Mouse (Mus musculus): ENCODE results near the gene Atad2b. TPM values are rescaled to one million over a fixed set of nuclear protein-coding genes. Genes with fewer than 3 reads are reported as not detected.
"Not testable (repeated sequence)": the region's sequence is repeated elsewhere in the genome, so short reads cannot be mapped to it uniquely, and the experiment has no call there.

The Atad2b gene
- polyA plus RNA-seq, 1 experiment from 2014 or later, result 20.4 TPM

DNA sequence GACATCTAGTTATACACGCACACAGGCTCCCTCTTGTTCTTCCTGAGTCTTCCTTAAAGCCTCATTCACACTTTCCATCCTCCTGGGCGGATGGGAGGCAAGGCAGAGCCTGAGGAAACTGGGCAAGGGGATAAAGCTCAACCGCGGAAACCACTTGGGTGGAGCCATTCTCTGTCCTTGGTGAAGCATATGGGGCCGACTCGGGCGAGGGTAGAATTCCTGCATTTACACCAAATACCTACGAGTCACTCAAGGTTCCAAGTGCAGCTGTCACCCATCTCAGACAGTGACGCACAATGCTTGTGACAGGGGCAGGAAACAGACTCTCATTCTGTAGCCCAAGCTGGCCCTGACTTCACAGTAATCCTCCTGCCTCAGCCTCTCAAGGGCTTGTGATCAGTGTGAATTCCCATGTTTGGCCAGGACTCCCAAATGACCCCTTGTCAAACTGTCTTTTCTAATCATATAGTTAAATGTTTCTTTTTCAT, 38.8 kb upstream of the Atad2b start:
- Histone ChIP-seq H3K36me3 (ENCODE audit: control insufficient read depth, insufficient read depth, low read length) (no peaks in the 10 kb centered on the region), H3K4me3 (ENCODE audit: low read depth, low read length) (no peak overlapping the region), H3K9me3 (ENCODE audit: control insufficient read depth, low read length) (no peaks in the 10 kb centered on the region), H3K4me1 (ENCODE audit: control insufficient read depth, insufficient read depth, low read length) (peaks cover 6% of the 10 kb centered on the region), H3K27me3 (ENCODE audit: control insufficient read depth, insufficient read depth, low read length) (no peaks in the 10 kb centered on the region), H3K4me2 (no peak overlapping the region), H3K27ac (ENCODE audit: low read depth, low read length) (no peak overlapping the region), H3K9ac (ENCODE audit: low read length) (no peak overlapping the region)
- 84% methylated on average over 9 of the region's 9 CpGs for WGBS
- no peak for ATAC-seq (ENCODE audit: low FRiP score)
- DNase-seq (ENCODE audit: low spot score, missing footprints), result peak; percentile 44

DNA sequence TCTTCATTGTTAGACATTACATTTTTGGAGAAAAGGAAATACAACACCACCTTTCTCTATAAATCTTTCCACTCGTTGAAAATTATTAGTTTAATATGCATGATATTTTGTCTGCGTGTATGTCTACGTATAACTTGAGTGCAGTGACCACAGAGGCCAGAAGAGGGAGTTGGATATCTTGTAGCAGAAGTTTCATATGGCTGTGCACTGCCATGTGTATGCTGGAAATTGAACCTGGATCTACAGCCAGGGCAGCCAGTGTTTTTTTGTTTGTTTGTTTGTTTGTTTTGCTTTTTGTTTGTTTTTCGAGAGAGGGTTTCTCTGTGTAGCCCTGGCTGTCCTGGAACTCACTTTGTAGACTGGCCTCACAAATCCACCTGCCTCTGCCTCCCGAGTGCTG, 38.1 kb upstream of the Atad2b start:
- Histone ChIP-seq H3K9ac (ENCODE audit: low read length) (no peak overlapping the region), H3K27me3 (ENCODE audit: control insufficient read depth, insufficient read depth, low read length) (no peaks in the 10 kb centered on the region), H3K4me1 (ENCODE audit: control insufficient read depth, insufficient read depth, low read length) (peaks cover 4% of the 10 kb centered on the region), H3K4me2 (no peak overlapping the region), H3K9me3 (ENCODE audit: control insufficient read depth, low read length) (no peaks in the 10 kb centered on the region), H3K4me3 (ENCODE audit: low read depth, low read length) (no peak overlapping the region), H3K27ac (ENCODE audit: low read depth, low read length) (no peak overlapping the region), H3K36me3 (ENCODE audit: control insufficient read depth, insufficient read depth, low read length) (no peaks in the 10 kb centered on the region)
- no peak for ATAC-seq (ENCODE audit: low FRiP score)
- 88% methylated on average over 5 of the region's 5 CpGs for WGBS
- DNase-seq (ENCODE audit: low spot score, missing footprints), result peak; percentile 69

GRCm38 (mm10) chr12:4882086-4882485, 35.1 kb upstream of the Atad2b start:
- Histone ChIP-seq H3K4me1 (ENCODE audit: control insufficient read depth, insufficient read depth, low read length) (no peaks in the 10 kb centered on the region), H3K9me3 (ENCODE audit: control insufficient read depth, low read length) (no peaks in the 10 kb centered on the region), H3K27me3 (ENCODE audit: control insufficient read depth, insufficient read depth, low read length) (no peaks in the 10 kb centered on the region), H3K4me3 (ENCODE audit: low read depth, low read length) (no peak overlapping the region), H3K4me2 (no peak overlapping the region), H3K27ac (ENCODE audit: low read depth, low read length) (no peak overlapping the region), H3K9ac (ENCODE audit: low read length) (no peak overlapping the region), H3K36me3 (ENCODE audit: control insufficient read depth, insufficient read depth, low read length) (no peaks in the 10 kb centered on the region)
- ATAC-seq (ENCODE audit: low FRiP score) (no peak), DNase-seq (ENCODE audit: low spot score, missing footprints) (peak; percentile 54)
- WGBS, result 86% methylated on average over 2 of the region's 2 CpGs

GRCm38 (mm10) chr12:4885062-4885461, 32.1 kb upstream of the Atad2b start:
- H3K9ac ChIP-seq (ENCODE audit: low read length), result no peak overlapping the region
- ATAC-seq (ENCODE audit: low FRiP score) (no peak), DNase-seq (ENCODE audit: low spot score, missing footprints) (no peak)
- H3K27ac ChIP-seq (ENCODE audit: low read depth, low read length), result no peak overlapping the region
- WGBS, result 87% methylated on average over 1 of the region's 1 CpGs
- no peaks in the 10 kb centered on the region for H3K27me3 ChIP-seq (ENCODE audit: control insufficient read depth, insufficient read depth, low read length)
- H3K9me3 ChIP-seq (ENCODE audit: control insufficient read depth, low read length), result no peaks in the 10 kb centered on the region
- H3K4me2 ChIP-seq, result no peak overlapping the region
- H3K36me3 ChIP-seq (ENCODE audit: control insufficient read depth, insufficient read depth, low read length), result no peaks in the 10 kb centered on the region
- no peaks in the 10 kb centered on the region for H3K4me1 ChIP-seq (ENCODE audit: control insufficient read depth, insufficient read depth, low read length)
- H3K4me3 ChIP-seq (ENCODE audit: low read depth, low read length), result no peak overlapping the region

GRCm38 (mm10) chr12:4886581-4886980, 30.6 kb upstream of the Atad2b start:
- not testable (repeated sequence) for H3K9me3 ChIP-seq (ENCODE audit: control insufficient read depth, low read length); H3K36me3 ChIP-seq (ENCODE audit: control insufficient read depth, insufficient read depth, low read length); H3K9ac ChIP-seq (ENCODE audit: low read length); H3K4me2 ChIP-seq; H3K27ac ChIP-seq (ENCODE audit: low read depth, low read length); DNase-seq (ENCODE audit: low spot score, missing footprints); H3K4me1 ChIP-seq (ENCODE audit: control insufficient read depth, insufficient read depth, low read length); H3K27me3 ChIP-seq (ENCODE audit: control insufficient read depth, insufficient read depth, low read length); ATAC-seq (ENCODE audit: low FRiP score); H3K4me3 ChIP-seq (ENCODE audit: low read depth, low read length)
- 95% methylated on average over 4 of the region's 4 CpGs for WGBS

- DNase-seq (ENCODE audit: low spot score, missing footprints), result no peak
- H3K27ac ChIP-seq (ENCODE audit: low read depth, low read length), result no peak overlapping the region
- no peak overlapping the region for H3K4me3 ChIP-seq (ENCODE audit: low read depth, low read length)
- H3K4me2 ChIP-seq, result no peak overlapping the region
- H3K4me1 ChIP-seq (ENCODE audit: control insufficient read depth, insufficient read depth, low read length), result no peaks in the 10 kb centered on the region
- H3K9ac ChIP-seq (ENCODE audit: low read length), result no peak overlapping the region
- no peaks in the 10 kb centered on the region for H3K36me3 ChIP-seq (ENCODE audit: control insufficient read depth, insufficient read depth, low read length)
- ATAC-seq (ENCODE audit: low FRiP score), result no peak
- H3K27me3 ChIP-seq (ENCODE audit: control insufficient read depth, insufficient read depth, low read length), result no peaks in the 10 kb centered on the region
- H3K9me3 ChIP-seq (ENCODE audit: control insufficient read depth, low read length), result no peaks in the 10 kb centered on the region
These were observed 28.4 kb upstream of the Atad2b start for GRCm38 (mm10) chr12:4888739-4889138.

GRCm38 (mm10) chr12:4889251-4889650, 27.9 kb upstream of the Atad2b start:
- DNase-seq (ENCODE audit: low spot score, missing footprints), result peak; percentile 53
- Histone ChIP-seq H3K9ac (ENCODE audit: low read length) (no peak overlapping the region), H3K4me2 (no peak overlapping the region), H3K9me3 (ENCODE audit: control insufficient read depth, low read length) (no peaks in the 10 kb centered on the region), H3K36me3 (ENCODE audit: control insufficient read depth, insufficient read depth, low read length) (no peaks in the 10 kb centered on the region), H3K27me3 (ENCODE audit: control insufficient read depth, insufficient read depth, low read length) (no peaks in the 10 kb centered on the region), H3K4me1 (ENCODE audit: control insufficient read depth, insufficient read depth, low read length) (no peaks in the 10 kb centered on the region), H3K4me3 (ENCODE audit: low read depth, low read length) (no peak overlapping the region), H3K27ac (ENCODE audit: low read depth, low read length) (no peak overlapping the region)
- no peak for ATAC-seq (ENCODE audit: low FRiP score)
- 92% methylated on average over 2 of the region's 2 CpGs for WGBS

DNA sequence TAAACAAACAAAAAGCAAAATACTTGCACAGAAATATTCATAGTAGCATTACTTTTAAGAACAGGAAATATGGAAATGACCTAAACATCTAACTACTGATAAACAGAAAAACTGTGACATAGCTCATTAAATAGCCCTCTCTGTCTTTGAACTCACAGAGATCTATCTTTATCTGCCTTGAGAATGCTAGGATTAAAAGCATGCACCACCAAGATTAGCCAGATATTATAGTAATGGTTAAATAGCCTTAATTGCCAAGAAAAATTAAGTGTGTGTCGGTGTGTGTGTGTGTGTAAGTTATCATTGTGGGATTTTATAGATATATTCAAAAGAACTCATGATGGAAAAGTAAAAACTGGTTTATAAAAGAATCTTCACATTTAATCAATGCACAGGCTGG, 27.3 kb upstream of the Atad2b start:
- no peak overlapping the region for H3K27ac ChIP-seq (ENCODE audit: low read depth, low read length)
- WGBS, result 96% methylated on average over 1 of the region's 1 CpGs
- ATAC-seq (ENCODE audit: low FRiP score) (no peak), DNase-seq (ENCODE audit: low spot score, missing footprints) (no peak)
- H3K27me3 ChIP-seq (ENCODE audit: control insufficient read depth, insufficient read depth, low read length), result no peaks in the 10 kb centered on the region
- no peak overlapping the region for H3K9ac ChIP-seq (ENCODE audit: low read length)
- no peak overlapping the region for H3K4me3 ChIP-seq (ENCODE audit: low read depth, low read length)
- no peaks in the 10 kb centered on the region for H3K4me1 ChIP-seq (ENCODE audit: control insufficient read depth, insufficient read depth, low read length)
- no peak overlapping the region for H3K4me2 ChIP-seq
- H3K36me3 ChIP-seq (ENCODE audit: control insufficient read depth, insufficient read depth, low read length), result no peaks in the 10 kb centered on the region
- H3K9me3 ChIP-seq (ENCODE audit: control insufficient read depth, low read length), result no peaks in the 10 kb centered on the region

DNA sequence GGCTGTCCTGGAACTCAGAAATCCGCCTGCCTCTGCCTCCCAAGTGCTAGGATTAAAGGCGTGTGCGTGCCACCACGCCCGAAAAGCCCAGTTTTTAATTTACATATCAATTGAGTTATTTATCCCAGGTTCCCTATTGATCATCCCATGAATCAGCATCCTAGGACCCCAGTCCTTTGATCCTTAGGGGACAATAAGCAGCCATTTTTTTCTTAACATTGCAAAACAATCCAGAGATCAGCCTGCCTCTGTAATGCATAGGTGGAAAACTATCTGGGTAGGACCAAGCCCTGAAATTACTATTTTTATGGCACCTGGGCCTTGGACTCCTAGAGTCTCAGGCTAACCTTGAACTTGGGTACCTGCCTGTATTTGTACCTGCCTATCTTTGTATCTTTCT, 19.1 kb upstream of the Atad2b start:
- Histone ChIP-seq H3K4me2 (no peak overlapping the region), H3K27ac (ENCODE audit: low read depth, low read length) (no peak overlapping the region), H3K4me1 (ENCODE audit: control insufficient read depth, insufficient read depth, low read length) (no peaks in the 10 kb centered on the region), H3K4me3 (ENCODE audit: low read depth, low read length) (no peak overlapping the region), H3K27me3 (ENCODE audit: control insufficient read depth, insufficient read depth, low read length) (no peaks in the 10 kb centered on the region), H3K36me3 (ENCODE audit: control insufficient read depth, insufficient read depth, low read length) (no peaks in the 10 kb centered on the region), H3K9me3 (ENCODE audit: control insufficient read depth, low read length) (no peaks in the 10 kb centered on the region), H3K9ac (ENCODE audit: low read length) (no peak overlapping the region)
- no peak for DNase-seq (ENCODE audit: low spot score, missing footprints)
- WGBS, result 89% methylated on average over 5 of the region's 5 CpGs
- no peak for ATAC-seq (ENCODE audit: low FRiP score)

DNA sequence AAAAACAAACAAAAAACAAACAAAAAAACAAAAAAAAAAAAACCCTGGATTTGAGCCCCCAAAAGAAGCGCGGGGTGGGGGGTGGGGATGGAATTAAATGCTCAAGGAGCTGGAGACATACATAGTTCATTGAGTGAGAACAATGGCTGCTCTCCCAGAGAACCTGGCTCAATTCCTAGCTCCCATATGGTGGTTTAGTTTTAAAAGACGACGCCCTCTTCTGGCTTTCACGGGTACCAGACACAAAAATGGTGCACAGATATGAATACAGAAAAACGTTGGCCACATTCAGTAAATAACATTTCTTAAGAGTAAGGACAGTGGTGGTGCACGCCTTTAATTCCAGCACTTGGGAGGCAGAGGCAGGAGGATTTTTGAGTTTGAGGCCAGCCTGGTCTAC, 11.2 kb upstream of the Atad2b start:
- H3K9ac ChIP-seq (ENCODE audit: low read length), result no peak overlapping the region
- no peak overlapping the region for H3K4me2 ChIP-seq
- no peak overlapping the region for H3K4me3 ChIP-seq (ENCODE audit: low read depth, low read length)
- H3K27me3 ChIP-seq (ENCODE audit: control insufficient read depth, insufficient read depth, low read length), result no peaks in the 10 kb centered on the region
- ATAC-seq (ENCODE audit: low FRiP score) (no peak), DNase-seq (ENCODE audit: low spot score, missing footprints) (no peak)
- no peaks in the 10 kb centered on the region for H3K9me3 ChIP-seq (ENCODE audit: control insufficient read depth, low read length)
- no peak overlapping the region for H3K27ac ChIP-seq (ENCODE audit: low read depth, low read length)
- no peaks in the 10 kb centered on the region for H3K4me1 ChIP-seq (ENCODE audit: control insufficient read depth, insufficient read depth, low read length)
- H3K36me3 ChIP-seq (ENCODE audit: control insufficient read depth, insufficient read depth, low read length), result no peaks in the 10 kb centered on the region
- 77% methylated on average over 7 of the region's 7 CpGs for WGBS
